Mouse (Mus musculus) stomach, postnatal 0 days (tissue): ENCODE measurements around the gene Mylk2.

Experiments
- CTCF ChIP-seq: IDR thresholded peaks from 2 replicates; pipeline ENCODE4 v1.5.1; 2016; ENCODE audit warnings: antibody characterized with exemption, low read depth, mild to moderate bottlenecking, moderate library complexity
- EP300 ChIP-seq: optimal IDR thresholded peaks from 2 replicates; pipeline ENCODE3; 2016; ENCODE audit warnings: antibody characterized with exemption

GRCm38 (mm10) chr2:152917671-152918070 lies 6.5 kb downstream of the Mylk2 start:
- TF ChIP-seq CTCF (no peak), EP300 (no peak)
